Mouse (Mus musculus): ENCODE measurements at regions not wholly inside any gene's neighbourhood (a gene's known extent, or its start where the extent isn't known, plus 50 kb on each side); places are given as distances from the start of the nearest gene placed in this dataset.
A peak's percentile ranks its signal among the peaks of the same experiment; 100 is the strongest.

- no peak overlapping the region for H3K4me3 ChIP-seq (ENCODE audit: control insufficient read depth, insufficient read depth, low read length)
- WGBS: 10% methylated on average over 13 of the region's 13 CpGs
These were observed 215.6 kb upstream of the Msx2 start for GRCm38 (mm10) chr13:53688489-53688888.

GRCm38 (mm10) chr13:53684498-53684897 lies 211.6 kb upstream of the Msx2 start:
- H3K36me3 ChIP-seq (ENCODE audit: control insufficient read depth, insufficient read depth, low read length): no peaks in the 10 kb centered on the region
- H3K27ac ChIP-seq (ENCODE audit: control insufficient read depth, insufficient read depth, low read length): no peak overlapping the region
- no peak for DNase-seq
- no peaks in the 10 kb centered on the region for H3K27me3 ChIP-seq (ENCODE audit: control insufficient read depth, insufficient read depth, low read length)
- no peak overlapping the region for H3K4me3 ChIP-seq (ENCODE audit: control insufficient read depth, insufficient read depth, low read length)
- no peak for TF ChIP-seq POLR2A (IDR thresholded peaks at IDR 0.05; ENCODE audit: control insufficient read depth, extremely low read depth, insufficient read depth, low read length, poor library complexity)
- TF ChIP-seq CTCF (IDR thresholded peaks at IDR 0.05; ENCODE audit: borderline replicate concordance, control insufficient read depth, extremely low read depth, insufficient read depth, low read length, poor library complexity): no peak
- WGBS: 87% methylated on average over 5 of the region's 5 CpGs
- H3K4me1 ChIP-seq (replicated peaks; ENCODE audit: control insufficient read depth, insufficient read depth, low read length): no peaks in the 10 kb centered on the region

More at GRCm38 (mm10) chr13:53688489-53688888, 215.6 kb upstream of the Msx2 start:
- no peaks in the 10 kb centered on the region for H3K27me3 ChIP-seq (ENCODE audit: control insufficient read depth, insufficient read depth, low read length)
- no peaks in the 10 kb centered on the region for H3K4me1 ChIP-seq (replicated peaks; ENCODE audit: control insufficient read depth, insufficient read depth, low read length)
- H3K27ac ChIP-seq (ENCODE audit: control insufficient read depth, insufficient read depth, low read length): no peak overlapping the region
- DNase-seq: peak; percentile 7
- no peaks in the 10 kb centered on the region for H3K36me3 ChIP-seq (ENCODE audit: control insufficient read depth, insufficient read depth, low read length)
- TF ChIP-seq POLR2A (IDR thresholded peaks at IDR 0.05; ENCODE audit: control insufficient read depth, extremely low read depth, insufficient read depth, low read length, poor library complexity) (no peak), CTCF (IDR thresholded peaks at IDR 0.05; ENCODE audit: borderline replicate concordance, control insufficient read depth, extremely low read depth, insufficient read depth, low read length, poor library complexity) (peak; percentile 18; the same call in 1 of the 2 replicates)

GRCm38 (mm10) chr13:53677187-53677586 lies 204.3 kb upstream of the Msx2 start:
- H3K4me1 ChIP-seq (replicated peaks; ENCODE audit: control insufficient read depth, insufficient read depth, low read length): no peaks in the 10 kb centered on the region
- WGBS: 93% methylated on average over 10 of the region's 10 CpGs
- H3K27ac ChIP-seq (ENCODE audit: control insufficient read depth, insufficient read depth, low read length): no peak overlapping the region
- H3K4me3 ChIP-seq (ENCODE audit: control insufficient read depth, insufficient read depth, low read length): no peak overlapping the region
- H3K27me3 ChIP-seq (ENCODE audit: control insufficient read depth, insufficient read depth, low read length): no peaks in the 10 kb centered on the region
- no peaks in the 10 kb centered on the region for H3K36me3 ChIP-seq (ENCODE audit: control insufficient read depth, insufficient read depth, low read length)
- TF ChIP-seq CTCF (IDR thresholded peaks at IDR 0.05; ENCODE audit: borderline replicate concordance, control insufficient read depth, extremely low read depth, insufficient read depth, low read length, poor library complexity) (no peak), POLR2A (IDR thresholded peaks at IDR 0.05; ENCODE audit: control insufficient read depth, extremely low read depth, insufficient read depth, low read length, poor library complexity) (no peak)
- DNase-seq: no peak

DNA sequence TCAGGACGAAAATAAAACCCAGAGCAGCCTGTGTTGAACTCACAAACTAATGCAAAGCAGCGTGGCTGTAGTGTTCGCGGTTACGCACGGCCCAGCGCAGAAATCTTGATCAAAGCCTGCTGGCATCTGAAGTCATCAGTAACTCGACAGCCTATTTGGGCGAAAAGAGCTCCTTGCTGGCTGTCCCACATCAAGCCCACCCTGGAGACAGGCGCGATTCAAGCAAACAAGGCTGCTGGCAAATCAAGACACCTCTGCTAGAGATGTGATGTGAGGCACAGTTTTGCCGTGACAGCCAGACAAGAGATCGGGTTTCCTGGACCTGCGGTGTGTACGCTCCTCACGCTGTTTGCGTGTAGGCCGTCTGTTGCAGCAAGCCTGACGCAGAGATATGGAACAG lies 197.5 kb upstream of the Msx2 start:
- no peak for DNase-seq
- no peaks in the 10 kb centered on the region for H3K27me3 ChIP-seq (ENCODE audit: control insufficient read depth, insufficient read depth, low read length)
- TF ChIP-seq POLR2A (IDR thresholded peaks at IDR 0.05; ENCODE audit: control insufficient read depth, extremely low read depth, insufficient read depth, low read length, poor library complexity): no peak
- no peak for TF ChIP-seq CTCF (IDR thresholded peaks at IDR 0.05; ENCODE audit: borderline replicate concordance, control insufficient read depth, extremely low read depth, insufficient read depth, low read length, poor library complexity)
- H3K4me1 ChIP-seq (replicated peaks; ENCODE audit: control insufficient read depth, insufficient read depth, low read length): no peaks in the 10 kb centered on the region
- H3K36me3 ChIP-seq (ENCODE audit: control insufficient read depth, insufficient read depth, low read length): no peaks in the 10 kb centered on the region
- WGBS: 70% methylated on average over 19 of the region's 19 CpGs
- H3K4me3 ChIP-seq (ENCODE audit: control insufficient read depth, insufficient read depth, low read length): no peak overlapping the region
- H3K27ac ChIP-seq (ENCODE audit: control insufficient read depth, insufficient read depth, low read length): no peak overlapping the region

DNA sequence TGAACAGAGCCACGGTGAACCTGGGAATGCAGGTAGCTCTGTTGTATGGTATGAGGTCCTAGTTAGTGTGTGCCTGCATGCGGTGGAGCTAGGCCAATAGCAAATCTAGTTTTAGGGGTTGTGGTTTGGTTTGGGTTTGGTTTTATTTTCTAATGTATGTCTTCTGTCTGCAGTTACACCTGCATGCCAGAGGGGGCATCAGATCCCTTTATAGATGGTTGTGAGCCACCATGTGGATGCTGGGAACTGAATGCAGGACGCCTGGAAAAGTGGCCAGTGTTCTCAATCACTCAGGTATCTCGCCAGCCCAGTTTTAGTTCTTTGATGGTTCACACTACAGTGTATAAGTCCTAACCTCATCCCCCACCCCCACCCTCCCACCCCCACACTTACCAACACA lies 194.6 kb upstream of the Msx2 start:
- H3K4me3 ChIP-seq (ENCODE audit: control insufficient read depth, insufficient read depth, low read length): no peak overlapping the region
- DNase-seq: no peak
- WGBS: 96% methylated on average over 4 of the region's 4 CpGs

DNA sequence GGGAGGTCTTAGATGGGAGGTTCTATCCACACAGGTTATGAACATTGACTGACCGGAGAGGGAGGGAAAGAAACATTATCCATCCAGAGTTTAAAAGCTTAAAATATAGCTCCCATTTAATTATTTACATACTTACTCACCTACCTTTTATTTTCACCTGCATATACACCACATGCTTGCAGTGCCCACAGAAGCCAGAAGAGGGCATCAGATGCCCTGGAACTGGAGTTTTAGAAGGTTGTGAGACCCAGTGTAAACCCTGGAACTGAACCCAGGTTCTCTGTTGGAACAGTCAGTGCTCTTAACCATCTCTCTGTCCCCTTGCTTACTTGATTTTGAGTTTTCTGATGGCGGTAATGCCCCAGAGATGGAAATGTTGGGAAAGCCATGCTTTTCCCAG lies 192.7 kb upstream of the Msx2 start:
- Histone ChIP-seq H3K27ac (ENCODE audit: control insufficient read depth, insufficient read depth, low read length) (no peak overlapping the region), H3K27me3 (ENCODE audit: control insufficient read depth, insufficient read depth, low read length) (no peaks in the 10 kb centered on the region), H3K4me3 (ENCODE audit: control insufficient read depth, insufficient read depth, low read length) (no peak overlapping the region), H3K36me3 (ENCODE audit: control insufficient read depth, insufficient read depth, low read length) (no peaks in the 10 kb centered on the region), H3K4me1 (replicated peaks; ENCODE audit: control insufficient read depth, insufficient read depth, low read length) (no peaks in the 10 kb centered on the region)
- 92% methylated on average over 2 of the region's 2 CpGs for WGBS
- DNase-seq: no peak
- no peak for TF ChIP-seq POLR2A (IDR thresholded peaks at IDR 0.05; ENCODE audit: control insufficient read depth, extremely low read depth, insufficient read depth, low read length, poor library complexity)
- TF ChIP-seq CTCF (IDR thresholded peaks at IDR 0.05; ENCODE audit: borderline replicate concordance, control insufficient read depth, extremely low read depth, insufficient read depth, low read length, poor library complexity): no peak

More for the DNA sequence above, 194.6 kb upstream of the Msx2 start:
- H3K4me1 ChIP-seq (replicated peaks; ENCODE audit: control insufficient read depth, insufficient read depth, low read length): no peaks in the 10 kb centered on the region
- no peak for TF ChIP-seq POLR2A (IDR thresholded peaks at IDR 0.05; ENCODE audit: control insufficient read depth, extremely low read depth, insufficient read depth, low read length, poor library complexity)
- no peak for TF ChIP-seq CTCF (IDR thresholded peaks at IDR 0.05; ENCODE audit: borderline replicate concordance, control insufficient read depth, extremely low read depth, insufficient read depth, low read length, poor library complexity)
- H3K36me3 ChIP-seq (ENCODE audit: control insufficient read depth, insufficient read depth, low read length): no peaks in the 10 kb centered on the region
- no peaks in the 10 kb centered on the region for H3K27me3 ChIP-seq (ENCODE audit: control insufficient read depth, insufficient read depth, low read length)
- no peak overlapping the region for H3K27ac ChIP-seq (ENCODE audit: control insufficient read depth, insufficient read depth, low read length)

- Histone ChIP-seq H3K27ac (ENCODE audit: control insufficient read depth, insufficient read depth, low read length) (no peak overlapping the region), H3K27me3 (ENCODE audit: control insufficient read depth, insufficient read depth, low read length) (no peaks in the 10 kb centered on the region), H3K4me3 (ENCODE audit: control insufficient read depth, insufficient read depth, low read length) (no peak overlapping the region), H3K36me3 (ENCODE audit: control insufficient read depth, insufficient read depth, low read length) (no peaks in the 10 kb centered on the region), H3K4me1 (replicated peaks; ENCODE audit: control insufficient read depth, insufficient read depth, low read length) (no peaks in the 10 kb centered on the region)
- no peak for DNase-seq
- 90% methylated on average over 7 of the region's 7 CpGs for WGBS
- no peak for TF ChIP-seq POLR2A (IDR thresholded peaks at IDR 0.05; ENCODE audit: control insufficient read depth, extremely low read depth, insufficient read depth, low read length, poor library complexity)
- no peak for TF ChIP-seq CTCF (IDR thresholded peaks at IDR 0.05; ENCODE audit: borderline replicate concordance, control insufficient read depth, extremely low read depth, insufficient read depth, low read length, poor library complexity)
These were observed 191.9 kb upstream of the Msx2 start for GRCm38 (mm10) chr13:53664631-53665230.

Measured in thymus, adult 2 months (tissue).